Mouse (Mus musculus) stomach, postnatal 0 days (tissue): Measurements from ENCODE around the gene Rtn4ip1.

ENCODE experiments used
- CTCF ChIP-seq: IDR thresholded peaks from 2 replicates; pipeline ENCODE4 v1.5.1; 2016; ENCODE audit warnings: antibody characterized with exemption, low read depth, mild to moderate bottlenecking, moderate library complexity
- EP300 ChIP-seq: optimal IDR thresholded peaks from 2 replicates; pipeline ENCODE3; 2016; ENCODE audit warnings: antibody characterized with exemption

DNA sequence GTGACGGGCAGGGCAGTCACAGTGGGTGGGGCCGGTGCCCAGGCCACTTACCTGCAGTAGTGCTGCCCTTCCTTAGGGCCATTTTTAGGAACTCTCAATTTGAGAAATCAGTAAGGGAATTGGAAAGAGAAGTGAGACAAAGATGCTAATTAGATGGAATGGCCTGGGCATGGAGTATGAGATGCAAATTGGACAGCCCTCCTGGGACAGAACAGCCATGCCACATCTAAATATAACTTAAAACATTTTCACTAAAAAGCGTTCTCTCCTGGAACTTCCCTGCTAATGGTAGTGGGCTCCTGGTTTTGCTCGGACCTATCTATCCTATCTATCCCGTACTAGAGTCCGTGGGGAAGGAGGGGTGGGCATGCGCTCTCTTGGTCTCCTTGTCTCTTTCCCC is 3.3 kb upstream of the Rtn4ip1 start:
- no peak for TF ChIP-seq CTCF
- no peak for TF ChIP-seq EP300
